Mouse (Mus musculus) heart, adult 2 months (tissue): ENCODE data around the gene Cacna2d1. TPM values are rescaled to one million over a fixed set of nuclear protein-coding genes. Genes with fewer than 3 reads are reported as not detected.

Experiments used
- DNase-seq, 2 experiments: peaks; one replicate each; pipeline ENCODE4 v3.0.0; 2021
- H3K27ac ChIP-seq: fragments of 200-600 bp; 2 replicates; pipeline ENCODE4 v1.8.1; 2022
- H3K27me3 ChIP-seq: fragments of 200-500 bp; 2 replicates; pipeline ENCODE4 v1.6.1; 2012; ENCODE audit warnings: mild to moderate bottlenecking, low read length, inconsistent platforms, mixed read lengths; ENCODE audit not compliant: control insufficient read depth, insufficient read depth
- H3K36me3 ChIP-seq: fragments of 200-500 bp; 2 replicates; pipeline ENCODE4 v1.6.1; 2012; ENCODE audit warnings: low read length, inconsistent platforms; ENCODE audit not compliant: control insufficient read depth, insufficient read depth
- H3K4me1 ChIP-seq: fragments of 200-500 bp; 2 replicates; pipeline ENCODE4 v1.6.1; 2011; ENCODE audit warnings: low read length; ENCODE audit not compliant: control insufficient read depth, insufficient read depth
- H3K4me3 ChIP-seq: fragments of 200-600 bp; 2 replicates; pipeline ENCODE4 v1.8.1; 2022
- H3K79me2 ChIP-seq: fragments of 200-500 bp; replicated peaks from 2 replicates; pipeline ENCODE4 v1.6.1; 2012; ENCODE audit warnings: mild to moderate bottlenecking, inconsistent platforms, low read length, moderate library complexity, mixed read lengths; ENCODE audit not compliant: control insufficient read depth, insufficient read depth
- H3K9ac ChIP-seq: fragments of 200-500 bp; 2 replicates; pipeline ENCODE4 v1.6.1; 2012; ENCODE audit warnings: low read depth, mild to moderate bottlenecking, control low read depth, inconsistent platforms, low read length, mixed read lengths
- CTCF ChIP-seq: fragments of 200-600 bp; IDR thresholded peaks from 2 replicates; pipeline ENCODE4 v1.8.1; 2022; ENCODE audit warnings: antibody characterized with exemption, mild to moderate bottlenecking, moderate library complexity
- EP300 ChIP-seq: fragments of 200-500 bp; IDR thresholded peaks from 2 replicates; pipeline ENCODE4 v1.6.1; 2011; ENCODE audit warnings: low read depth, low read length, control low read depth; ENCODE audit not compliant: insufficient read depth
- POLR2A ChIP-seq: fragments of 200-500 bp; IDR thresholded peaks from 2 replicates; pipeline ENCODE4 v1.6.1; 2011; ENCODE audit warnings: mild to moderate bottlenecking, low read depth, low read length, control low read depth; ENCODE audit not compliant: insufficient read depth
- WGBS: fragments of 180-500 bp; shearing (Covaris S2); methylation state at CpG from one replicate; pipeline ENCODE4 v1.1.7; 2018; 5-methylcytosine and 5-hydroxymethylcytosine counted together
- intact Hi-C: fragments of 180-260 bp; cut with DNase I; formaldehyde crosslinking; loops from one replicate; pipeline ENCODE4 v1.15.1; 2025
- polyA plus RNA-seq: library from polyadenylated mRNA; depleted of rRNA; stranded (reverse); fragments of >200 nt; gene quantifications from 2 replicates; pipeline ENCODE4 v1.2.3, GENCODE M21; 2012
- total RNA-seq, 2 experiments: library from RNA; stranded (reverse); gene quantifications; 2 replicates each; pipeline ENCODE4 v1.2.3; 2021

The Cacna2d1 gene
- total and polyA plus RNA-seq, 3 experiments, result 26.8 to 90.3 (median 81.9) TPM

- 42% methylated on average over 10 of the region's 10 CpGs for WGBS
- intact Hi-C loops, result no loop called here
- no peaks in the 10 kb centered on the region for H3K36me3 ChIP-seq
- no peak overlapping the region for H3K9ac ChIP-seq
- peak overlapping the region; percentile 12 for H3K27ac ChIP-seq
- H3K4me1 ChIP-seq, result no peaks in the 10 kb centered on the region
- H3K79me2 ChIP-seq, result no peaks in the 10 kb centered on the region
- DNase-seq, result peak; percentile 26 to 40
- no peak overlapping the region; the same call in 1 of the 2 replicates for H3K4me3 ChIP-seq
- TF ChIP-seq POLR2A, result no peak
- TF ChIP-seq EP300, result no peak
- no peak for TF ChIP-seq CTCF
- no peaks in the 10 kb centered on the region for H3K27me3 ChIP-seq
Measured at GRCm38 (mm10) chr5:16047452-16048191, 113.1 kb downstream of the Cacna2d1 start.

DNA sequence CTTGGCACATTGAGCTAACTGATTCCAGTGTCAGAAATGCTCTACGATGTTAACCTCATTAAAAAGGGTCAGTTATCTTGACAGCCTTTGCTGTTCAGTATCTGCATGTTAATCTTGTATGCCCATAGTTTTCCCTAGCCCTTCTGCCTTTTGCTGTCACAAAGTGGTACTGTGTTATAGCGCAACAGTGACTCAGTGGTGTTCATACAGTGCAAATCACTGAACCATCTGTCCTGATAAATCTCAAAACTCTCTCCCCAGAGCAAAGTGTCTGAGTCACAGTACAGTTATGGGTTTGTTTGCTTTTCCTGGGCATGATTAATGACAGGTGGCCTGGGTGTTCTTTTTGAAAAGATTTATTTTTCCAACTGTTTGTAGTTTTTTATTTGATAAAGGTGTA is 122.3 kb downstream of the Cacna2d1 start:
- Histone ChIP-seq H3K9ac (no peak overlapping the region), H3K27me3 (no peaks in the 10 kb centered on the region), H3K27ac (no peak overlapping the region), H3K79me2 (peaks cover 2% of the 10 kb centered on the region; the same call in 1 of the 2 replicates), H3K36me3 (no peaks in the 10 kb centered on the region), H3K4me3 (no peak overlapping the region), H3K4me1 (no peaks in the 10 kb centered on the region)
- TF ChIP-seq CTCF (no peak), POLR2A (no peak), EP300 (no peak)
- no peak for DNase-seq
- intact Hi-C loops, result loop anchor here (10.0 kb wide), 1 partner anchor 122 kb away; the partner anchor contains the start of gene Cacna2d1
- 69% methylated on average over 2 of the region's 2 CpGs for WGBS

DNA sequence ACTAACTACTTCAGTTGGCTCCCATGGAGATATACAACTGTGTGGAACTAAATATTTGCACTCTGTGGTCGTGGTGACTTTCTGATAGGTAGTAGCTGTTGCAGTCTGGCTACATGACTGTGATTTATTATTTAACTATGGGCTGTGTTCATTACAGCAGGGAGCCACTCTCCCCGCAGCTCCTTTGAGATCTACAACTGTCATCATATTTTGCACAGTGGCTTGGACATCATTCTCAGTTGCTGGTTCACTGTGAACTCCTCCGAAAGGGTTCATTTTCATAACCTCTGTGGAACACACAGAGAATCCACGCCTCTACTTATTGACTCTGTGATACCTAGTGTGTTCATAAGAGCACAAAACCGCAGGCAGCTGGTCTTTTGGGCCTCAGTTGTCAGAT is 128.3 kb downstream of the Cacna2d1 start:
- Histone ChIP-seq H3K79me2 (no peaks in the 10 kb centered on the region), H3K27me3 (no peaks in the 10 kb centered on the region), H3K4me1 (no peaks in the 10 kb centered on the region), H3K9ac (no peak overlapping the region), H3K36me3 (no peaks in the 10 kb centered on the region), H3K4me3 (no peak overlapping the region), H3K27ac (no peak overlapping the region)
- intact Hi-C loops, result no loop called here
- no peak for DNase-seq
- 66% methylated on average over 5 of the region's 5 CpGs for WGBS
- no peak for TF ChIP-seq POLR2A
- TF ChIP-seq EP300, result no peak
- TF ChIP-seq CTCF, result no peak

GRCm38 (mm10) chr5:16063273-16063672 is 128.8 kb downstream of the Cacna2d1 start:
- Histone ChIP-seq H3K4me1 (no peaks in the 10 kb centered on the region), H3K9ac (no peak overlapping the region), H3K36me3 (no peaks in the 10 kb centered on the region), H3K4me3 (no peak overlapping the region), H3K27me3 (no peaks in the 10 kb centered on the region), H3K27ac (no peak overlapping the region), H3K79me2 (no peaks in the 10 kb centered on the region)
- no peak for DNase-seq
- intact Hi-C loops, result no loop called here
- no peak for TF ChIP-seq EP300
- TF ChIP-seq CTCF, result no peak
- TF ChIP-seq POLR2A, result no peak

DNA sequence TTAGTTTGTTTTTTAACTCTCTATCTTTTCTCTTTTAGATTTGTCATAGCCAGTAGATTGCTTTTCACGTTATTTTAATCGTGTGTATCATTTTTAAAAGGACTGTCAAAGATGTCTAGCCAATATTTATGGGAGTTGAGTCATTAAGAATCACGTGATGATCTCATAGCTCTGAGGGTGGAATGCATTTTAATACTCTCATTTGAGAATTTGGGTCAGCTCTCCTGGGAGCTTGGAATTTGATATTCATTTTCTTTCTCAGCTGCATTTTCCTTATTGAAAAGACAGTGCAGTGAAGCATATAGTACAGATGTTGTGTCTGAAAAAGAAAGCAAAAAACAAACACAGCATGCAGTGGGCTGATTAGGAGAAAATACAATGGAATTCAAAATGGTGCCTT is 129.5 kb downstream of the Cacna2d1 start:
- no peaks in the 10 kb centered on the region for H3K4me1 ChIP-seq
- intact Hi-C loops, result no loop called here
- 68% methylated on average over 3 of the region's 3 CpGs for WGBS

GRCm38 (mm10) chr5:16065816-16066215 is 131.3 kb downstream of the Cacna2d1 start:
- Histone ChIP-seq H3K4me3 (no peak overlapping the region), H3K36me3 (no peaks in the 10 kb centered on the region)
- no peak for DNase-seq

More for the DNA sequence above, 129.5 kb downstream of the Cacna2d1 start:
- no peak overlapping the region for H3K4me3 ChIP-seq
- H3K79me2 ChIP-seq, result no peaks in the 10 kb centered on the region
- H3K36me3 ChIP-seq, result no peaks in the 10 kb centered on the region
- H3K27me3 ChIP-seq, result no peaks in the 10 kb centered on the region
- H3K27ac ChIP-seq, result no peak overlapping the region
- no peak overlapping the region for H3K9ac ChIP-seq
- DNase-seq, result no peak
- no peak for TF ChIP-seq POLR2A
- TF ChIP-seq CTCF, result no peak
- TF ChIP-seq EP300, result no peak

More at GRCm38 (mm10) chr5:16065816-16066215, 131.3 kb downstream of the Cacna2d1 start:
- 86% methylated on average over 4 of the region's 4 CpGs for WGBS
- no peak for TF ChIP-seq CTCF
- TF ChIP-seq EP300, result no peak
- no peak for TF ChIP-seq POLR2A
- intact Hi-C loops, result no loop called here
- no peaks in the 10 kb centered on the region for H3K79me2 ChIP-seq
- no peaks in the 10 kb centered on the region for H3K4me1 ChIP-seq
- no peak overlapping the region for H3K9ac ChIP-seq
- H3K27ac ChIP-seq, result no peak overlapping the region
- H3K27me3 ChIP-seq, result no peaks in the 10 kb centered on the region
